Mouse (Mus musculus): Measurements from ENCODE around the gene Gpn2.

DNA sequence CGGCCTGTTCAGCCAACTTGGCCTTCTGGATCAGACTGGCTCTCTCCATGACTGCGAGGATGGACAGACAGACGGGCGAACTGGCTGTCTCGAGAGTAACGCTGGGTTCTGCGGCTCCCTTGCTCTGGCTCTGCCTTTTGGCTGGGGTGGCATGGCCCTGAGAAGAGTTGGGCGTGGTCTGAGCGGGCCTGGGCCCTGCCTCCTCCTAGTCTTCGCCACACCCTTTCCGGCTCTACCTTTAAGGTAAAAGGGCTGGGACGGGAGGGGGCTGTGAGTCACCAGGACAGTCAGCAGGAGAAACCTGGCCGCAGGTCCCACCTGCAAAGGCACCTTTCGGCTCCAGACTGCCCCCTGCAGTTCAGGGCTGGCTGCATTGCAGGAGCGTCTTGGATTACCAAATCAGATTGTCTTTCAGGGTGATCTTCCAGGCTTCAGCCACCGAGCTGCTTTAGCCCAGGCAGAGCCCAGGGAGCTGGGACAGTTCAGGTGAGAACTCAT lies 17.6 kb downstream of the Gpn2 start, which contains the start of gene Sfn:
- TF ChIP-seq POLR2A (IDR thresholded peaks at IDR 0.05; ENCODE audit: low read depth, low read length): no peak
- peak in 1 of 2 experiments; percentile 54; a peak in 2 of 4 replicates for TF ChIP-seq CTCF (conservative IDR thresholded peaks at IDR 0.05 in 1 of 2, IDR thresholded peaks at IDR 0.05 in 1 of 2; ENCODE audit: low read depth in 2 of 2, low read length in 2 of 2)
- TF ChIP-seq BHLHE40 (IDR thresholded peaks at IDR 0.05; ENCODE audit: low read depth, low read length): no peak
- no peak for TF ChIP-seq ELF1 (IDR thresholded peaks at IDR 0.05; ENCODE audit: low read depth, low read length)
- no peak for TF ChIP-seq ZMIZ1 (IDR thresholded peaks at IDR 0.05; ENCODE audit: low read depth, low read length)
- TF ChIP-seq NELFE (IDR thresholded peaks at IDR 0.05; ENCODE audit: low read depth, low read length): no peak
- no peak for TF ChIP-seq POLR2AphosphoS2 (IDR thresholded peaks at IDR 0.05; ENCODE audit: low read depth, low read length)
- TF ChIP-seq MEF2A (IDR thresholded peaks at IDR 0.05; ENCODE audit: borderline replicate concordance, low read depth, low read length): no peak
- no peak for TF ChIP-seq KAT2A (IDR thresholded peaks at IDR 0.05; ENCODE audit: insufficient replicate concordance, low read length)
